Mouse (Mus musculus): ENCODE results near the gene Fto. TPM values are rescaled to one million over a fixed set of nuclear protein-coding genes. Genes with fewer than 3 reads are reported as not detected.

Fto gene
- polyA plus RNA-seq, 1 experiment from 2014 or later: 176 TPM

DNA sequence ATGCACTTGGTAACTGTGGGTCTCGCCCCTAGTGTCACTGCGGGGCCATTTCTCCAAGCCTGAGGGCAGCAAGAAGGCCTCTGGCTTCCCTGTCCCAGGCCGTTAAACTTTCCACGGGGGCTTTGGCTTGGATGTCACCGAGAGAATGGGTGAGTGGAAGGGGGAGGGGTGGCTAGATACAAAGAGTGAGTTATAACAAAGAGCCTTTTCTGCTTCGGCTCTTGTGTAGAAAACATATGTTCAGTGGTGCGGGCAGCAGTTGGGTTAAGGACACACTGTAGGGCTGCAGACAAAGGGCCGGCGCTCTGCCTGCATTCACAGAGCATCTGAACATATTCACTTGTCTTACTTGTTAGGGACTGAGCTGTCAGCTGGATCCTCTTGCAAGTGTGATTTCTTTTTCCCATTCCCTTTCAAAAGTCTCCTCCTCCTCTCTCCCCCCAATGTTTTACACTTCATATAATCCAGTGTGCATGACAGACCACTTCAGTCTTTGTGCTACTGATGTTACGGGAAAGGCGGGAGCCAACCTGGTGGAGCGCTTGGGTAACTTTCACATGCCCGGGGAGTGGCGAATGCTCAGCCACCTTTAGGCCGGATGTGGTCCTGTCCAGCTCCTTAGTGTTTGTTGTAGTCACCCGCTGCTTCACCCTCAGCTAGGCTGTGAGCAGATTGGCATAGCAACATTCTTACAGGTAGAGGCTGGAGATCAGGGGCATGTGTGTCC, 201.6 kb downstream of the Fto start:
- Histone ChIP-seq H3K9ac (no peak overlapping the region), H3K36me3 (replicated peaks) (no peaks in the 10 kb centered on the region), H3K4me3 (no peak overlapping the region), H3K9me3 (no peaks in the 10 kb centered on the region), H3K4me1 (peaks cover 26% of the 10 kb centered on the region), H3K27me3 (replicated peaks) (peaks cover 5% of the 10 kb centered on the region), H3K27ac (no peak overlapping the region), H3K4me2 (no peak overlapping the region)
- peak; percentile 58; the same call in 1 of the 2 replicates for ATAC-seq (replicated peaks)
- 18% methylated on average over 16 of the region's 16 CpGs for whole genome bisulfite sequencing

GRCm38 (mm10) chr8:91516422-91516821, 203.1 kb downstream of the Fto start:
- Histone ChIP-seq H3K9ac (no peak overlapping the region), H3K4me3 (no peak overlapping the region), H3K4me2 (no peak overlapping the region), H3K27ac (no peak overlapping the region), H3K36me3 (replicated peaks) (no peaks in the 10 kb centered on the region), H3K4me1 (peaks cover 18% of the 10 kb centered on the region), H3K27me3 (replicated peaks) (peaks cover 5% of the 10 kb centered on the region), H3K9me3 (no peaks in the 10 kb centered on the region)
- WGBS: 39% methylated on average over 7 of the region's 7 CpGs
- ATAC-seq (replicated peaks): no peak

GRCm38 (mm10) chr8:91518085-91518484, 204.8 kb downstream of the Fto start:
- H3K4me3 ChIP-seq: no peak overlapping the region
- no peak overlapping the region for H3K27ac ChIP-seq
- peaks cover 18% of the 10 kb centered on the region for H3K4me1 ChIP-seq
- H3K4me2 ChIP-seq: no peak overlapping the region
- H3K27me3 ChIP-seq (replicated peaks): peaks cover 5% of the 10 kb centered on the region; the same call in 1 of the 2 replicates
- WGBS: 53% methylated on average over 6 of the region's 6 CpGs
- no peaks in the 10 kb centered on the region for H3K9me3 ChIP-seq
- ATAC-seq (replicated peaks): no peak
- no peak overlapping the region for H3K9ac ChIP-seq
- no peaks in the 10 kb centered on the region for H3K36me3 ChIP-seq (replicated peaks)

DNA sequence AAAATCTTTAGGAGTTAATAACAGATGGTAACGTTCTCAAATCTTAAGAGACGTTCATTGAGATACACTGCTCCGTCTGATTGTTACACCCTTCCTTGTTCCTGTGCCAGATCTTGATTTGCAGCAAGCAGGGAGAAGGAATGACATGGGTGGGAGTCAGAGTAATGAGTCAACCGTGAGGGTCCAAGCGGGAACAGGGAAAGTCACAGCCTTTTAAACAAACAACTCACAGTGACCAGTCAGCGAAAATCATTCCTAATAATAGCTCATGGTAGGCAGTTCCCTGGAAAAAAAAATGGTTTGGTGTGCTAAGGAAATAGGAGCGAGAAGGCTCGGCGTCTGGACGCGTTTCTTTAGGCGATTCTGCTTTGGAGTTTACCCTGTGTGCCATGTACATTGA, 208.9 kb downstream of the Fto start:
- no peaks in the 10 kb centered on the region for H3K36me3 ChIP-seq (replicated peaks)
- H3K4me1 ChIP-seq: peaks cover 5% of the 10 kb centered on the region
- H3K9ac ChIP-seq: no peak overlapping the region
- H3K4me2 ChIP-seq: no peak overlapping the region
- H3K4me3 ChIP-seq: no peak overlapping the region
- no peak for ATAC-seq (replicated peaks)
- peaks cover 7% of the 10 kb centered on the region; the same call in 1 of the 2 replicates for H3K27me3 ChIP-seq (replicated peaks)
- no peaks in the 10 kb centered on the region for H3K9me3 ChIP-seq
- no peak overlapping the region for H3K27ac ChIP-seq
- WGBS: 83% methylated on average over 12 of the region's 12 CpGs

- Histone ChIP-seq H3K4me2 (no peak overlapping the region), H3K36me3 (replicated peaks) (no peaks in the 10 kb centered on the region), H3K4me3 (no peak overlapping the region), H3K27ac (no peak overlapping the region), H3K27me3 (replicated peaks) (peaks cover 7% of the 10 kb centered on the region; the same call in 1 of the 2 replicates), H3K4me1 (peaks cover 5% of the 10 kb centered on the region), H3K9ac (no peak overlapping the region), H3K9me3 (no peaks in the 10 kb centered on the region)
- ATAC-seq (replicated peaks): no peak
- 30% methylated on average over 16 of the region's 16 CpGs for WGBS
Observed at GRCm38 (mm10) chr8:91524056-91524864, 210.9 kb downstream of the Fto start.

GRCm38 (mm10) chr8:91524865-91525250, 211.5 kb downstream of the Fto start:
- H3K4me2 ChIP-seq: no peak overlapping the region
- H3K9me3 ChIP-seq: no peaks in the 10 kb centered on the region
- 12% methylated on average over 4 of the region's 4 CpGs for WGBS
- H3K27me3 ChIP-seq (replicated peaks): peaks cover 7% of the 10 kb centered on the region; the same call in 1 of the 2 replicates
- H3K27ac ChIP-seq: no peak overlapping the region
- peaks cover 5% of the 10 kb centered on the region for H3K4me1 ChIP-seq
- H3K9ac ChIP-seq: no peak overlapping the region
- H3K36me3 ChIP-seq (replicated peaks): no peaks in the 10 kb centered on the region
- ATAC-seq (replicated peaks): no peak
- no peak overlapping the region for H3K4me3 ChIP-seq

DNA sequence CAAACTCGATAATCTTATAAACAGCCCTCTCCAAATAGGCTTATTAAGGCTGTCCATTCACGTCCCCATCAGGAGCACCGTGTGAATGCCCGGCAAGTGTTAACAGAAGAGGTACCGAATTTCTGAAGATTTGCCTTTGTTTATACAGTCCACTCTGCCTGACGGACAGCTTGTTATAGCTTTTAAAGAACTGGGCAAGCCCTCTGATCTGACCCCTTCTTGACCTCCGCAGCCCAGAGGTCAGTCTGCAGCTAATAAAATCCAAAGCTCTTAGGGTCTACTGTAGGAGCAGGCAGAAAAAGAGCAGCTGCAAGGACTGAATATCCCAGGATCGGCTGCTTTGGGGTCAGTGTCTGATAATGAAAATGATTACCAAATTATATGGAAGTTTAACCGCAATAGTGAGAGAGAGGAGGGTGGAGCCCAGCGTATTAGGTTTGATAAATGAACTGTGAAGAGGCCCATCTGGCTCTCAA, 212.1 kb downstream of the Fto start:
- no peak overlapping the region for H3K4me2 ChIP-seq
- peaks cover 8% of the 10 kb centered on the region for H3K27me3 ChIP-seq (replicated peaks)
- no peaks in the 10 kb centered on the region for H3K36me3 ChIP-seq (replicated peaks)
- H3K4me1 ChIP-seq: peaks cover 5% of the 10 kb centered on the region
- H3K27ac ChIP-seq: no peak overlapping the region
- WGBS: 12% methylated on average over 10 of the region's 10 CpGs
- no peaks in the 10 kb centered on the region for H3K9me3 ChIP-seq
- no peak for ATAC-seq (replicated peaks)
- H3K9ac ChIP-seq: no peak overlapping the region
- H3K4me3 ChIP-seq: no peak overlapping the region

GRCm38 (mm10) chr8:91528967-91529366, 215.6 kb downstream of the Fto start:
- H3K9me3 ChIP-seq: no peaks in the 10 kb centered on the region
- H3K4me2 ChIP-seq: no peak overlapping the region
- 62% methylated on average over 2 of the region's 2 CpGs for WGBS
- H3K27ac ChIP-seq: no peak overlapping the region
- no peak overlapping the region for H3K4me3 ChIP-seq
- H3K4me1 ChIP-seq: peaks cover 27% of the 10 kb centered on the region
- H3K36me3 ChIP-seq (replicated peaks): no peaks in the 10 kb centered on the region
- H3K9ac ChIP-seq: no peak overlapping the region
- H3K27me3 ChIP-seq (replicated peaks): peaks cover 12% of the 10 kb centered on the region
- no peak for ATAC-seq (replicated peaks)

DNA sequence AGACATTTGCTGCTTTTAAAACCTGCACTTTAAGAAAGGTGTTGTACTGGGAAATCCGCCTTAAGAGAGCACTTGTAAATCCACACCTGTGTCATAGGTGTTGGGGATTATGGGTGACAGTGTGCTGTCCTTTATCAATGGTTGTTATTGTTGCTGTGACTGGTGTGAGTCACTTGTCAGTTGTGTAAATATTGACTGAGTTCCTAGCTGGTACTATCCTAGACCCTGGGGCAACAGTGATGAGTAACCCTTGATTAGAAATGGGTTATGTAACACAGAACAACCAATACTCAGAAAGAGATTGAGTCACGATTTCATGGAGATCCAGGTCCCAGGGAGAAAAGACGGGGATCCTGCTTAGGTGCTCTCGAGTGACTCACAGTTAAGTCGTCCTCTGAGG, 216.4 kb downstream of the Fto start:
- no peak overlapping the region for H3K4me2 ChIP-seq
- H3K36me3 ChIP-seq (replicated peaks): no peaks in the 10 kb centered on the region
- H3K4me1 ChIP-seq: peaks cover 34% of the 10 kb centered on the region
- H3K9me3 ChIP-seq: no peaks in the 10 kb centered on the region
- no peak overlapping the region for H3K27ac ChIP-seq
- WGBS: 91% methylated on average over 5 of the region's 5 CpGs
- no peak overlapping the region for H3K4me3 ChIP-seq
- H3K9ac ChIP-seq: no peak overlapping the region
- H3K27me3 ChIP-seq (replicated peaks): peaks cover 12% of the 10 kb centered on the region
- ATAC-seq (replicated peaks): no peak

GRCm38 (mm10) chr8:91530656-91531055, 217.3 kb downstream of the Fto start:
- 81% methylated on average over 8 of the region's 8 CpGs for WGBS
- Histone ChIP-seq H3K36me3 (replicated peaks) (no peaks in the 10 kb centered on the region), H3K9me3 (no peaks in the 10 kb centered on the region), H3K27me3 (replicated peaks) (peaks cover 9% of the 10 kb centered on the region), H3K4me3 (no peak overlapping the region), H3K27ac (no peak overlapping the region), H3K9ac (no peak overlapping the region), H3K4me2 (no peak overlapping the region), H3K4me1 (peaks cover 29% of the 10 kb centered on the region)
- ATAC-seq (replicated peaks): no peak

DNA sequence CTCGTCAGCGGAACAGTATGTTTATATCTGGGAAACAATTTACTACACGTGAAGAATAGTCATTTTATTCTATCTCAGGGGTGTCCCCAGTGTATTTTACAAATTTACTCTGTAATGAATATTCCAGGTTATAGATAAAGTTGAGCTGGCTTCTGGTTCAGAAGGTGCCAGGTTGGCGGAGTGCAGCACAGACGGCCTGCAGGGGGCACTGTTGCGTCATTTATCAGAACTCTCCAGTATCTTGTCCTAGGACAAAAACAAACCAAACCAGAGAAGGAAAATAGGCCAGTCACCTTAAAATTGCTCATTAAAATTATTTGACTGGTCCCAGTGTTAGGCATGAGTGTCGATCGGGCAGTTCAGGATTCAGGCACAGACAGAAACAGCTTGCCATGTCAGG, 218.6 kb downstream of the Fto start:
- WGBS: 25% methylated on average over 8 of the region's 8 CpGs
- H3K4me1 ChIP-seq: peaks cover 34% of the 10 kb centered on the region
- H3K9ac ChIP-seq: no peak overlapping the region
- no peaks in the 10 kb centered on the region for H3K9me3 ChIP-seq
- peak; percentile 64 for ATAC-seq (replicated peaks)
- peaks cover 6% of the 10 kb centered on the region for H3K27me3 ChIP-seq (replicated peaks)
- no peak overlapping the region for H3K4me3 ChIP-seq
- H3K27ac ChIP-seq: no peak overlapping the region
- H3K36me3 ChIP-seq (replicated peaks): no peaks in the 10 kb centered on the region
- no peak overlapping the region for H3K4me2 ChIP-seq

- 64% methylated on average over 18 of the region's 18 CpGs for WGBS
- Histone ChIP-seq H3K9me3 (no peaks in the 10 kb centered on the region), H3K4me1 (peaks cover 40% of the 10 kb centered on the region), H3K4me3 (no peak overlapping the region), H3K4me2 (no peak overlapping the region), H3K27ac (no peak overlapping the region), H3K9ac (no peak overlapping the region), H3K36me3 (replicated peaks) (no peaks in the 10 kb centered on the region), H3K27me3 (replicated peaks) (peaks cover 5% of the 10 kb centered on the region)
- peak; percentile 57 for ATAC-seq (replicated peaks)
Observed at GRCm38 (mm10) chr8:91532671-91533436, 219.5 kb downstream of the Fto start.

All from midbrain, embryonic 15.5 days (tissue).